Mouse (Mus musculus) mature B cell (primary cell): ENCODE data around the gene Col4a3.

Experiments used
- in situ Hi-C: fragments of 300-500 bp; cut with MboI; formaldehyde crosslinking; loops from 2 replicates; pipeline ENCODE4 v1.14.3; 2019

Gene Col4a3

DNA sequence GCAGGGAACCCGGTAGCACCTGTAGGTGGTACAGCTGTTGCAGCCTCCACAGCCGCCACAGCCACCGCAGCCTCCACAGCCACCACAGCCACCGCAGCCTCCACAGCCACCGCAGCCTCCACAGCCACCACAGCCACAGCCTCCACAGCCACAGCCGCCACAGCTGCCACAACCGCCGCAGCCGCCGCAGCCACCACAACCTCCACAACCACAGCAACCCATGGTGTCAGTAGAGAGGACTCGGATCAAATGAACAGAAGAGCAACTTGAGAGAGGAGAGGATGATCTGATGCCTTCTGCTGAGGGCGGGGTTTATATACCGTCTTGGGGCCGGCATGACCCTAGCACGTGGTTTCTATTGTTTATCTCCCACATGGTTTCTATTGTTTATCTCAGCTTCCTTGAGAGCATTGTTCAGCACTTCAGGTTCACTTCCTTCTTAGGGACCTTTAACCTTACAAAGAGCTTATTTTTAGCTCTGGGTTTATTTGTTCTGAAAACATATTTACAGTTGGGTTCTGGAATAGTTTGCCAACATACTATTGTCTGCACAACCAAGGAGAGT lies 184.4 kb downstream of the Col4a3 start, which contains the start of gene Gm47791:
Gene Gm47791, minus strand, starts transcription at position 222 of the 565 bp plus-strand sequence.
- in situ Hi-C loops: no loop called here
